Mouse (Mus musculus): ENCODE results near the gene Lrriq3. TPM values are rescaled to one million over a fixed set of nuclear protein-coding genes. Genes with fewer than 3 reads are reported as not detected.

Gene Lrriq3
- 0.47 and 1.5 TPM in 2 replicates for polyA plus RNA-seq (2014; fragmentation: Nextera tagmentation; extraction: Ambion mirVana)

DNA sequence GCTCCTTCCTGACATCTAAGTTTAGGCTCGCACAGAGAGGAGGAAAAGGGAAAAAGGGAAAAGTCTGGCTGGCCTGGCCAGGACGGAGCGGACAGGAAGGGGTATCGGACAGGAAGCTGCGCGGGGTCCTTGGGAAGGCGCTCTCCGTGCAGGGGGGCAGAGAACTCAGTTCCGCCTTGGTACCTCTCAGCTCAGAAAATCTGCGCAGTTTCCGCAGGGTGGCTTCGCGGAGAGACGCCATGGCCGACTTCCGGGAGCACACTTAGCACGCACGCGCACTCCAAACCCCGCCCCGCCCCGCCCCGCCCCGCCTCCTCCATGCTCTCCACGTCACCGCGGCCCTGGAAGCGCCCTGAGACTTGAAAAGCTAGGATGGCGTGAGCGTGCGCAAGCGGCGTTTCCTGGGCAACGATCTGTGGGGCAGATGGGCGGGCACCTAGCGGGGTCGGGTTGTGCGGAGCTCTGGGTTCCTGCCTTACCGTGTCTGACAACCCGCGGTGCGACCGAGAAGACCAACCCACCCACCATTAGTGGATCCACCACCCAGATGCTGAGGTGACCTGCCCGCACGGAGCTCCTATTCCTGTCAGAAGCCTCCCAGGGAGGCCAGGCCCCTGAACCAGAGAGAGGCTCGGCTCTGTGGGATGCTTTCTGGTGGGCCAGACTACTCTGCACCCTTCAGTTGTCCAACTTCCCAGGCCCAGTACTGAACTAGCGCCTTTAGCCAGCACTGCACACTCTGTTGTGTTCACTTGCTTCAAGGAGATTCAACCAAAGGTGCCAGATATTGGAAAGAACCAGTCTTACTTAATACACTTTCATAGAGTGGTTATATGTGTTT, at the start of gene Lrriq3, which contains the start of gene Fpgt:
TSS of gene Lrriq3 (plus strand) at position 319 of the 841 bp plus-strand sequence.
TSS of gene Fpgt (minus strand) at position 288 of the 841 bp plus-strand sequence.
- H3K4me2 ChIP-seq (ENCODE audit: low read depth, low read length, severe bottlenecking): peak within 1 kb of the TSS; percentile 54
- 1% methylated on average over 46 of the region's 47 CpGs for WGBS
- no peaks in the 10 kb centered on the region for H3K9me3 ChIP-seq (ENCODE audit: control insufficient read depth, low read length)
- peak within 1 kb of the TSS; percentile 68 for H3K9ac ChIP-seq (ENCODE audit: low read length)
- no peaks in the 10 kb centered on the region for H3K27me3 ChIP-seq (ENCODE audit: control insufficient read depth, insufficient read depth, low read length)
- H3K4me3 ChIP-seq (ENCODE audit: low read depth, low read length): peak within 1 kb of the TSS; percentile 48
- H3K36me3 ChIP-seq (ENCODE audit: control insufficient read depth, insufficient read depth, low read length): no peaks in the 10 kb centered on the region
- H3K27ac ChIP-seq (ENCODE audit: low read depth, low read length): peak within 1 kb of the TSS; percentile 37; the same call in 1 of the 2 replicates
- peak; percentile 98 for DNase-seq (ENCODE audit: low spot score)
- H3K4me1 ChIP-seq (replicated peaks; ENCODE audit: control insufficient read depth, insufficient read depth, low read length): no peaks in the 10 kb centered on the region
- peak; percentile 98 for ATAC-seq (replicated peaks; ENCODE audit: low FRiP score)

DNA sequence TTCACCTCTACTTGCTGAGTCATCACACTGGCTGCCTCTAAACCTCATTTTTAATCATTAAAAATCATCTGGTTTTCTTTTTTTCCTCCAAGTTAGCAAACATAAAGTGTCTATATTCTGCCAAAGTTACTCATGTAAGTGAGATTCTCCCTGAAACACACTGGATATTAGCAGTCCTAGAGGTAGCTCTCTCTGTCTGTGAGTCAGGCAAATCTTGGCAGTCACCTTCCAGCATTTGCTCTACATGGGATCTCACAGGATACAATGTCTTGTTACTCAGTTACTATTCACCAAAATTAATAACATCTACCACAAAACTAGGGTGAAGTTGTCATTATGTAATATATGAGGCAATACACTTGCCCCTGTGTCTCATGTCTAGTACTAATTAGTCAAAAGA, 41.2 kb upstream of the Lrriq3 start:
- DNase-seq (ENCODE audit: low spot score) (no peak), ATAC-seq (replicated peaks; ENCODE audit: low FRiP score) (no peak)
- no peak overlapping the region for H3K4me3 ChIP-seq (ENCODE audit: low read depth, low read length)
- H3K9ac ChIP-seq (ENCODE audit: low read length): no peak overlapping the region
- no peak overlapping the region for H3K4me2 ChIP-seq (ENCODE audit: low read depth, low read length, severe bottlenecking)
- no peaks in the 10 kb centered on the region for H3K36me3 ChIP-seq (ENCODE audit: control insufficient read depth, insufficient read depth, low read length)
- no peaks in the 10 kb centered on the region for H3K27me3 ChIP-seq (ENCODE audit: control insufficient read depth, insufficient read depth, low read length)
- no peak overlapping the region for H3K27ac ChIP-seq (ENCODE audit: low read depth, low read length)
- H3K9me3 ChIP-seq (ENCODE audit: control insufficient read depth, low read length): no peaks in the 10 kb centered on the region
- no peaks in the 10 kb centered on the region for H3K4me1 ChIP-seq (replicated peaks; ENCODE audit: control insufficient read depth, insufficient read depth, low read length)

DNA sequence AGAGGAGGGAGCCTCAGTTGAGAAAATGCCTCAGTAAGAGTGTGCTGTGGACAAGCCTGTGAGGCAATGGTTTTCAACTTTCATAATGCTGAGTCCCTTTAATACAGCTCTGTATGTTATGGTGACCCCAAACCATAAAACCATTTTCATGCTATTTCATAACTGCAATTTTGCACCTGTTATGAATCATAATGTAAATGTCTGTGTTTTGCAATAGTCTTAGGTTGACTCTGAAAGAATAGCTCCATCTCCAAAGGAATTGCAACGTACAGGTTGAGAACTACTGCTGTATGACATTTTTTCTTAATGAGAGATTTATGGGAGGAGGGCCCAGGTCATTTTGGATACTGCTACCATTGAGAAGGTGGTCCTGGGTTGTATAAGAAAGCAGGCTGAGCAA, 40.0 kb upstream of the Lrriq3 start:
- Histone ChIP-seq H3K36me3 (ENCODE audit: control insufficient read depth, insufficient read depth, low read length) (no peaks in the 10 kb centered on the region), H3K27ac (ENCODE audit: low read depth, low read length) (no peak overlapping the region), H3K4me2 (ENCODE audit: low read depth, low read length, severe bottlenecking) (no peak overlapping the region), H3K9ac (ENCODE audit: low read length) (no peak overlapping the region), H3K4me1 (replicated peaks; ENCODE audit: control insufficient read depth, insufficient read depth, low read length) (no peaks in the 10 kb centered on the region), H3K4me3 (ENCODE audit: low read depth, low read length) (no peak overlapping the region), H3K9me3 (ENCODE audit: control insufficient read depth, low read length) (no peaks in the 10 kb centered on the region), H3K27me3 (ENCODE audit: control insufficient read depth, insufficient read depth, low read length) (no peaks in the 10 kb centered on the region)
- 84% methylated on average over 1 of the region's 1 CpGs for WGBS
- DNase-seq (ENCODE audit: low spot score) (no peak), ATAC-seq (replicated peaks; ENCODE audit: low FRiP score) (no peak)

DNA sequence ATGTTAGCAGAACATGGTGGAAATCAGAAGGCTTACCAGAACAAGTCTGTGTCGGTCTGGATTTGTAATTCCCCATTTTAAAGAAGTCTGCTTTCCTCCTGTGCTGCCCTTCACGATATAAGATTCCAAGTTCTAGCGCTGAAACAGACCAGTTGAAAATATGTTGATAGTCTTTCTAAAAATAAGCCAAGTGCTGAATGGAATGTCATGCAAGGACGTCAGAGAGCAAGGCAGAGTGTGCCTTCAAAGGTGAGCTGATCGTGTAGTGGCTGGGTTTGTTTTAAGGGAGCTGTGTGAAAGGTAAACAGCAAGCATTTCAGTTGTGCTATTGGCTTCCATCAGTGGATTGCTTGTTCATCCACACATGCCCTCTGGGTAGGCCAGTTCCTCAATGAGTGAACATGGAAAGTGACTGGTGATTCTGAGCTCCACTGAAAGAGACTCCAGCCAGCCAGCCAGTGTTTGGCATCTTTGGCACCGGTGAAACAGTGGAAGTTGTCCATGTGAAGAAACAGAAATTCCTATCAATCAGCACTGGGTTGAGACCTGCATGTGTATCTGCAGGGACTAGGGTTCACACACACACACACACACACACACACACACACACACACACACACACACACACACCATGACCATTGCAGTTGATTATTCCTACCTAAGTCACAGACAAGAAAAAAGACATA, 37.9 kb upstream of the Lrriq3 start, which contains the start of gene Tnni3k:
TSS of gene Tnni3k (minus strand) at position 177 of the 686 bp plus-strand sequence.
- ATAC-seq (replicated peaks; ENCODE audit: low FRiP score) (no peak), DNase-seq (ENCODE audit: low spot score) (no peak)
- Histone ChIP-seq H3K27ac (ENCODE audit: low read depth, low read length) (no peak within 1 kb of the TSS), H3K4me1 (replicated peaks; ENCODE audit: control insufficient read depth, insufficient read depth, low read length) (no peaks in the 10 kb centered on the region), H3K4me2 (ENCODE audit: low read depth, low read length, severe bottlenecking) (no peak within 1 kb of the TSS), H3K27me3 (ENCODE audit: control insufficient read depth, insufficient read depth, low read length) (no peaks in the 10 kb centered on the region), H3K9me3 (ENCODE audit: control insufficient read depth, low read length) (no peaks in the 10 kb centered on the region), H3K9ac (ENCODE audit: low read length) (no peak within 1 kb of the TSS), H3K36me3 (ENCODE audit: control insufficient read depth, insufficient read depth, low read length) (no peaks in the 10 kb centered on the region), H3K4me3 (ENCODE audit: low read depth, low read length) (no peak within 1 kb of the TSS)
- WGBS: 81% methylated on average over 6 of the region's 6 CpGs

DNA sequence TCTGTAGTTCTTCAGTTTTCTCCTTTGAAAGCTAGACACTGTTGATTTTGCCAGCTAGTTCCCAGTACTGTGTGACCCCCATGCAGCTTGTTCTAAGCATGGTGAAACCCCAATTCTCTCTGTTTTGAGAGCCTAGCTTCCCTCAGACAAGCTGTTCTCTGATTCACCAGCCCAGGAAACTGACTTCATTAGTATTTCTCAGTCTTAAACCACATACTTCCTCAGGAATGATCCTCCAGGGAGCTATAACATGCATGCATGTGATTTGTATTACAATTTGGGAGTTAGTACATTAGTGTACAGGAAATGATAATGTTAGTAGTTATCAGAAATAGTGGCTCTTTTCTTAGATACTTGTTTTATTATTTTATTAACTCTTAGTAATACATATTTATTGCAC, 36.6 kb upstream of the Lrriq3 start:
- Histone ChIP-seq H3K4me1 (replicated peaks; ENCODE audit: control insufficient read depth, insufficient read depth, low read length) (no peaks in the 10 kb centered on the region), H3K27ac (ENCODE audit: low read depth, low read length) (no peak overlapping the region), H3K27me3 (ENCODE audit: control insufficient read depth, insufficient read depth, low read length) (no peaks in the 10 kb centered on the region), H3K9ac (ENCODE audit: low read length) (no peak overlapping the region), H3K4me2 (ENCODE audit: low read depth, low read length, severe bottlenecking) (no peak overlapping the region), H3K9me3 (ENCODE audit: control insufficient read depth, low read length) (no peaks in the 10 kb centered on the region), H3K4me3 (ENCODE audit: low read depth, low read length) (no peak overlapping the region), H3K36me3 (ENCODE audit: control insufficient read depth, insufficient read depth, low read length) (no peaks in the 10 kb centered on the region)
- DNase-seq (ENCODE audit: low spot score): no peak
- ATAC-seq (replicated peaks; ENCODE audit: low FRiP score): no peak

DNA sequence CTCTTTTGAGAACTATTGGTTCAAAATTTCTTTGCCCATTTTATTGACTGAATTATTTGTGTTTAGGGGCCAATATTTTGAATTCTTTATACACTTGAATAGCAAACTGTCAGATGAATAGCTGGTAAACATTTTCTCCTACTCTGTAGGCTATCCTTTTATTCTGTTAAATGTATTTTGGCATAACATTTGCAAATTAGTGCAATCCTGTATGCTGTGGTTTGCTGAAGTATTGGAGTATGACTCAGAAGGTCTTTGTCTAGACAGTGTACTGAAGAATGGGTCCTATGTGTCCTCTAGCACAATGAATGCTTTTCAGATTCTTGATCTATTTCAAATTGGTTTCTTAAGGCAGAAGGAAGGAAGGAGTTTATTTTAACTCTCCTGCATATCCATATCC, 35.7 kb upstream of the Lrriq3 start:
- Histone ChIP-seq H3K27ac (ENCODE audit: low read depth, low read length) (no peak overlapping the region), H3K27me3 (ENCODE audit: control insufficient read depth, insufficient read depth, low read length) (no peaks in the 10 kb centered on the region), H3K36me3 (ENCODE audit: control insufficient read depth, insufficient read depth, low read length) (no peaks in the 10 kb centered on the region), H3K9me3 (ENCODE audit: control insufficient read depth, low read length) (no peaks in the 10 kb centered on the region), H3K4me3 (ENCODE audit: low read depth, low read length) (no peak overlapping the region), H3K9ac (ENCODE audit: low read length) (no peak overlapping the region), H3K4me2 (ENCODE audit: low read depth, low read length, severe bottlenecking) (no peak overlapping the region), H3K4me1 (replicated peaks; ENCODE audit: control insufficient read depth, insufficient read depth, low read length) (no peaks in the 10 kb centered on the region)
- DNase-seq (ENCODE audit: low spot score) (no peak), ATAC-seq (replicated peaks; ENCODE audit: low FRiP score) (no peak)

DNA sequence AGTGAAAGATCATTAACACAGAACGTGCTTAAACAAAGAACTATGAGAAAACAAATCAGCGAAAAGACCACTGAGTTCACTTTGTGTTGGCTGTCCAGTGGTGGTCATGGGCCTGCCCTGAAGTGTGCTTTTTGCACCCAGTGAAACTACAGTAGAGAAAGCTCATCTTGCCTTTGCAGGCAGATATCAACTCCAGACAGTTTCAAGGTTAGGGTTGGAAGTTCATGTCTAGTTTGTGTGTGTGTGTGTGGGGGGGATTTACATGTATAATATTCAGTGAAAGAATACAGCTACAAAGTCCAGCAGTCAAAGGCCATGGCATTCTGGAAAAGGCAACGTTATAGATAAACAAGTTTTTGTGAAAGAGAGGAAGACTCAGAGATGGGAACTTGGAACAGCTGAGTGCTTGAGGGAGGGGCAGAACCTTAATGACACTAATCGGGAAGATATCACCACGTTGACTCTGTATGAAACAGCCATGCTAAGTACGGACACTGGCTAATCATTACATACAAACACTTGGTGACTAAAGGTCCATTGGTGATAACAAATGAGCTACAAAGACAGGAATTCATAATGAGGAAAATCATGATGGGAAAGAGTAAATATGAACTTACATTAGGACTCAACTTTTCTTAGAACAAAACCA, 34.3 kb upstream of the Lrriq3 start:
- Histone ChIP-seq H3K27me3 (ENCODE audit: control insufficient read depth, insufficient read depth, low read length) (no peaks in the 10 kb centered on the region), H3K9me3 (ENCODE audit: control insufficient read depth, low read length) (no peaks in the 10 kb centered on the region), H3K9ac (ENCODE audit: low read length) (no peak overlapping the region), H3K4me3 (ENCODE audit: low read depth, low read length) (no peak overlapping the region), H3K36me3 (ENCODE audit: control insufficient read depth, insufficient read depth, low read length) (no peaks in the 10 kb centered on the region), H3K27ac (ENCODE audit: low read depth, low read length) (no peak overlapping the region), H3K4me1 (replicated peaks; ENCODE audit: control insufficient read depth, insufficient read depth, low read length) (no peaks in the 10 kb centered on the region), H3K4me2 (ENCODE audit: low read depth, low read length, severe bottlenecking) (no peak overlapping the region)
- no peak for DNase-seq (ENCODE audit: low spot score)
- 81% methylated on average over 6 of the region's 6 CpGs for WGBS
- no peak for ATAC-seq (replicated peaks; ENCODE audit: low FRiP score)

DNA sequence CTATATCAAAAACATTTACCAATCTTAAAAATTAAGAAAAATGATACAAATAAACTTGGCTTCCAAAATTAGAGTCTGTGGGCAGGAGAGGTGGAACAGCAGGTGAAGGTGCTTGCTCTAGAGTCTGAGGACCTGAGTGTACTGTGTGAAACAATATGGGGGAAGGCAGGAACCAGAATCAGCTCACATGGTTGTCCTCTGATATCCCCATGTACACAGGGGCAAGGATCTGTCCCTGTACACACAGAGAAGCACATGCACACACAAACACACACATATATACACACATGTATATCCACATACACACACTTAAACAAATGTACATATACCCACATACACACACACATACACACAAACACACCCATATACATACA, 33.8 kb upstream of the Lrriq3 start:
- Histone ChIP-seq H3K36me3 (ENCODE audit: control insufficient read depth, insufficient read depth, low read length) (no peaks in the 10 kb centered on the region), H3K27me3 (ENCODE audit: control insufficient read depth, insufficient read depth, low read length) (no peaks in the 10 kb centered on the region), H3K4me1 (replicated peaks; ENCODE audit: control insufficient read depth, insufficient read depth, low read length) (no peaks in the 10 kb centered on the region), H3K4me2 (ENCODE audit: low read depth, low read length, severe bottlenecking) (no peak overlapping the region), H3K4me3 (ENCODE audit: low read depth, low read length) (no peak overlapping the region), H3K27ac (ENCODE audit: low read depth, low read length) (no peak overlapping the region), H3K9me3 (ENCODE audit: control insufficient read depth, low read length) (no peaks in the 10 kb centered on the region), H3K9ac (ENCODE audit: low read length) (no peak overlapping the region)
- DNase-seq (ENCODE audit: low spot score) (no peak), ATAC-seq (replicated peaks; ENCODE audit: low FRiP score) (no peak)

Data from forebrain, embryonic 11.5 days (tissue).